8 mouse cellular contexts compared by ENCODE assay signal in genomic region chr5:143270151-143270519, GRCm38 (mm10). TPM values are rescaled to one million over a fixed set of nuclear protein-coding genes. Genes with fewer than 3 reads are reported as not detected.
A peak's percentile ranks its signal among the peaks of the same experiment; 100 is the strongest.
DNase-seq lines count a peak whose midpoint lies in the region; ATAC-seq and TF ChIP-seq lines count a peak whose summit lies in the region.

No protein-coding gene starts in this region.

- no peak overlapping the region for H3K27ac ChIP-seq in kidney, adult 2 months (ENCODE audit: insufficient read depth, low read depth, low read length)
- no peak overlapping the region for H3K27ac ChIP-seq in bone marrow macrophage, adult 2 months (ENCODE audit: insufficient read depth, low read depth, low read length)
- peak overlapping the region; percentile 89 for H3K27ac ChIP-seq in hindbrain, embryonic 15.5 days (replicated peaks)
- H3K27ac ChIP-seq in midbrain, embryonic 14.5 days (replicated peaks; ENCODE audit: low read depth, low read length), result peak overlapping the region; percentile 86

- no peak for DNase-seq in kidney, adult 2 months
- no peak for DNase-seq in kidney, postnatal 36 days
- no peak for DNase-seq in midbrain, embryonic 14.5 days
- DNase-seq in retina, embryonic 14.5 days (ENCODE audit: low spot score), result no peak
- no peak for DNase-seq in thymus, postnatal 0 days (ENCODE audit: low spot score)
- no peak for DNase-seq in layer of hippocampus, adult 9-11 months

- H3K4me3 ChIP-seq in kidney, adult 2 months (ENCODE audit: insufficient read depth, low read depth, low read length), result peak overlapping the region; percentile 76
- peak overlapping the region; percentile 92 for H3K4me3 ChIP-seq in bone marrow macrophage, adult 2 months (ENCODE audit: insufficient read depth, low read length)
- H3K4me3 ChIP-seq in hindbrain, embryonic 15.5 days, result peak overlapping the region; percentile 94
- H3K4me3 ChIP-seq in midbrain, embryonic 14.5 days (replicated peaks; ENCODE audit: low read depth, low read length), result peak overlapping the region; percentile 92

- no peak for TF ChIP-seq CTCF in kidney, adult 2 months (conservative IDR thresholded peaks at IDR 0.05; ENCODE audit: insufficient read depth, insufficient read length, low read depth, low read length)
- TF ChIP-seq CTCF in bone marrow macrophage, adult 2 months (IDR thresholded peaks at IDR 0.05; ENCODE audit: low read depth, low read length), result no peak

- H3K9ac ChIP-seq in hindbrain, embryonic 15.5 days, result peak overlapping the region; percentile 97
- H3K9ac ChIP-seq in midbrain, embryonic 14.5 days (replicated peaks; ENCODE audit: low read length), result peak overlapping the region; percentile 96

- peak; percentile 37 for ATAC-seq in hindbrain, embryonic 15.5 days (ENCODE audit: low FRiP score, low read depth)
- peak; percentile 41; the same call in 1 of the 2 replicates for ATAC-seq in midbrain, embryonic 14.5 days (ENCODE audit: low FRiP score, low TSS enrichment)

- no peaks in the 10 kb centered on the region for H3K9me3 ChIP-seq in hindbrain, embryonic 15.5 days
- H3K9me3 ChIP-seq in midbrain, embryonic 14.5 days (ENCODE audit: control insufficient read depth, low read length), result no peaks in the 10 kb centered on the region

- no peaks in the 10 kb centered on the region for H3K4me1 ChIP-seq in kidney, adult 2 months (ENCODE audit: control insufficient read depth, insufficient read depth, low read length)
- peaks cover 18% of the 10 kb centered on the region for H3K4me1 ChIP-seq in bone marrow macrophage, adult 2 months (ENCODE audit: control insufficient read depth, insufficient read depth, low read length)
- H3K4me1 ChIP-seq in hindbrain, embryonic 15.5 days (replicated peaks), result peaks cover 45% of the 10 kb centered on the region
- peaks cover 16% of the 10 kb centered on the region for H3K4me1 ChIP-seq in midbrain, embryonic 14.5 days (ENCODE audit: control insufficient read depth, insufficient read depth, low read length)

- no peaks in the 10 kb centered on the region for H3K27me3 ChIP-seq in kidney, adult 2 months (replicated peaks; ENCODE audit: control insufficient read depth, insufficient read depth, low read length)
- no peaks in the 10 kb centered on the region for H3K27me3 ChIP-seq in hindbrain, embryonic 15.5 days
- H3K27me3 ChIP-seq in midbrain, embryonic 14.5 days (ENCODE audit: control insufficient read depth, insufficient read depth, low read length), result no peaks in the 10 kb centered on the region

- 2% methylated on average over 12 of the region's 12 CpGs for WGBS in kidney, adult 2 months
- WGBS in hindbrain, embryonic 15.5 days, result 2% methylated on average over 12 of the region's 12 CpGs
- 2% methylated on average over 12 of the region's 12 CpGs for WGBS in midbrain, embryonic 14.5 days

- peak overlapping the region; percentile 91 for H3K4me2 ChIP-seq in hindbrain, embryonic 15.5 days
- peak overlapping the region; percentile 65 for H3K4me2 ChIP-seq in midbrain, embryonic 14.5 days (ENCODE audit: low read length)

- no peaks in the 10 kb centered on the region for H3K36me3 ChIP-seq in kidney, adult 2 months (ENCODE audit: control insufficient read depth, insufficient read depth, low read length)
- no peaks in the 10 kb centered on the region for H3K36me3 ChIP-seq in hindbrain, embryonic 15.5 days
- no peaks in the 10 kb centered on the region for H3K36me3 ChIP-seq in midbrain, embryonic 14.5 days (ENCODE audit: control insufficient read depth, insufficient read depth, low read length)

- TF ChIP-seq POLR2A in kidney, adult 2 months (IDR thresholded peaks at IDR 0.05; ENCODE audit: low read depth, low read length), result no peak
- TF ChIP-seq POLR2A in bone marrow macrophage, adult 2 months (IDR thresholded peaks at IDR 0.05; ENCODE audit: borderline replicate concordance, low read depth, low read length), result no peak

RNA-seq across cellular contexts. Expression of gene Zfp316, which starts 0.3 kb away (rescaled TPM):
- polyA plus RNA-seq in kidney, adult 2 months (2012; rRNA removed), result 4.5 and 6.4 TPM in 2 replicates
- polyA plus RNA-seq in bone marrow macrophage, adult 2 months (2012; ENCODE audit: insufficient read depth, insufficient read length, missing spikeins), result 1.7 and 2.9 TPM in 2 replicates
- polyA plus RNA-seq in hindbrain, embryonic 15.5 days (2015; fragmentation: Nextera tagmentation; extraction: Ambion mirVana), result 11.1 and 13.1 TPM in 2 replicates
- 6.9 and 7.8 TPM in 2 replicates for polyA plus RNA-seq in midbrain, embryonic 14.5 days (2014; fragmentation: Nextera tagmentation; extraction: Ambion mirVana)
- 0.75 and 0.78 TPM in 2 replicates for polyA plus RNA-seq in thymus, postnatal 0 days (2015; fragmentation: Nextera tagmentation; extraction: Ambion mirVana)

RNA-seq across cellular contexts. Expression of gene Zfp853, which starts 23.3 kb away (rescaled TPM):
- 0.99 and 1.1 TPM in 2 replicates for polyA plus RNA-seq in kidney, adult 2 months (2012; rRNA removed)
- not detected in 2 replicates for polyA plus RNA-seq in bone marrow macrophage, adult 2 months (2012; ENCODE audit: insufficient read depth, insufficient read length, missing spikeins)
- 0.27 and 0.31 TPM in 2 replicates for polyA plus RNA-seq in hindbrain, embryonic 15.5 days (2015; fragmentation: Nextera tagmentation; extraction: Ambion mirVana)
- 0.13 TPM in 1 of 2 replicates, not detected in the other for polyA plus RNA-seq in midbrain, embryonic 14.5 days (2014; fragmentation: Nextera tagmentation; extraction: Ambion mirVana)
- 0.04 and 0.08 TPM in 2 replicates for polyA plus RNA-seq in thymus, postnatal 0 days (2015; fragmentation: Nextera tagmentation; extraction: Ambion mirVana)

RNA-seq across cellular contexts. Expression of gene Zfp12, which starts 35.2 kb away (rescaled TPM):
- polyA plus RNA-seq in kidney, adult 2 months (2012; rRNA removed), result 8.5 and 9.6 TPM in 2 replicates
- polyA plus RNA-seq in bone marrow macrophage, adult 2 months (2012; ENCODE audit: insufficient read depth, insufficient read length, missing spikeins), result 8.8 and 10.2 TPM in 2 replicates
- polyA plus RNA-seq in hindbrain, embryonic 15.5 days (2015; fragmentation: Nextera tagmentation; extraction: Ambion mirVana), result 19.1 and 19.2 TPM in 2 replicates
- 20.4 and 25.2 TPM in 2 replicates for polyA plus RNA-seq in midbrain, embryonic 14.5 days (2014; fragmentation: Nextera tagmentation; extraction: Ambion mirVana)
- polyA plus RNA-seq in thymus, postnatal 0 days (2015; fragmentation: Nextera tagmentation; extraction: Ambion mirVana), result 7.9 and 8.1 TPM in 2 replicates

RNA-seq across cellular contexts. Expression of gene Spdye4a, which starts 43.4 kb away (rescaled TPM):
- 0.08 TPM in 1 of 2 replicates, not detected in the other for polyA plus RNA-seq in kidney, adult 2 months (2012; rRNA removed)
- polyA plus RNA-seq in bone marrow macrophage, adult 2 months (2012; ENCODE audit: insufficient read depth, insufficient read length, missing spikeins), result not detected in 2 replicates
- polyA plus RNA-seq in hindbrain, embryonic 15.5 days (2015; fragmentation: Nextera tagmentation; extraction: Ambion mirVana), result not detected in 2 replicates
- polyA plus RNA-seq in midbrain, embryonic 14.5 days (2014; fragmentation: Nextera tagmentation; extraction: Ambion mirVana), result not detected in 2 replicates
- not detected in 2 replicates for polyA plus RNA-seq in thymus, postnatal 0 days (2015; fragmentation: Nextera tagmentation; extraction: Ambion mirVana)

RNA-seq across cellular contexts. Expression of gene E130309D02Rik, which starts 45.0 kb away (rescaled TPM):
- polyA plus RNA-seq in kidney, adult 2 months (2012; rRNA removed), result 17.9 and 18.1 TPM in 2 replicates
- 11.2 and 14.3 TPM in 2 replicates for polyA plus RNA-seq in bone marrow macrophage, adult 2 months (2012; ENCODE audit: insufficient read depth, insufficient read length, missing spikeins)
- polyA plus RNA-seq in hindbrain, embryonic 15.5 days (2015; fragmentation: Nextera tagmentation; extraction: Ambion mirVana), result 31.7 and 32.7 TPM in 2 replicates
- polyA plus RNA-seq in midbrain, embryonic 14.5 days (2014; fragmentation: Nextera tagmentation; extraction: Ambion mirVana), result 30.0 and 30.8 TPM in 2 replicates
- 43.4 and 47.8 TPM in 2 replicates for polyA plus RNA-seq in thymus, postnatal 0 days (2015; fragmentation: Nextera tagmentation; extraction: Ambion mirVana)

Comparison
In these comparisons a context has a peak if more than half of its experiments do, and no peak if none do; other contexts are left out.
1. H3K27ac ChIP-seq: peak in hindbrain, embryonic 15.5 days (single experiment) and midbrain, embryonic 14.5 days (single experiment); none in kidney, adult 2 months (single experiment) and bone marrow macrophage, adult 2 months (single experiment).
2. Peak in every context shown above with its lines, with median percentiles within 50 percentile points of each other: H3K4me3 ChIP-seq.